Mouse (Mus musculus) urinary bladder, adult 2 months (tissue): ENCODE results near the gene Wfikkn1. TPM values are rescaled to one million over a fixed set of nuclear protein-coding genes. Genes with fewer than 3 reads are reported as not detected.

Experiments
- DNase-seq: peaks from one replicate; pipeline ENCODE4 v3.0.0; 2022; ENCODE audit warnings: low spot score
- polyA plus RNA-seq: library from polyadenylated mRNA; depleted of rRNA; stranded (reverse); fragments of >200 nt; gene quantifications from 2 replicates; pipeline ENCODE4 v1.2.3, GENCODE M21; 2012

Wfikkn1 gene
- polyA plus RNA-seq, 1 experiment = 0.77 TPM

GRCm38 (mm10) chr17:25868601-25869191 is 12.0 kb downstream of the Wfikkn1 start, which contains the start of gene Mcrip2:
Mcrip2 (minus strand) TSS chr17:25868764.
- DNase-seq = peak; percentile 64

DNA sequence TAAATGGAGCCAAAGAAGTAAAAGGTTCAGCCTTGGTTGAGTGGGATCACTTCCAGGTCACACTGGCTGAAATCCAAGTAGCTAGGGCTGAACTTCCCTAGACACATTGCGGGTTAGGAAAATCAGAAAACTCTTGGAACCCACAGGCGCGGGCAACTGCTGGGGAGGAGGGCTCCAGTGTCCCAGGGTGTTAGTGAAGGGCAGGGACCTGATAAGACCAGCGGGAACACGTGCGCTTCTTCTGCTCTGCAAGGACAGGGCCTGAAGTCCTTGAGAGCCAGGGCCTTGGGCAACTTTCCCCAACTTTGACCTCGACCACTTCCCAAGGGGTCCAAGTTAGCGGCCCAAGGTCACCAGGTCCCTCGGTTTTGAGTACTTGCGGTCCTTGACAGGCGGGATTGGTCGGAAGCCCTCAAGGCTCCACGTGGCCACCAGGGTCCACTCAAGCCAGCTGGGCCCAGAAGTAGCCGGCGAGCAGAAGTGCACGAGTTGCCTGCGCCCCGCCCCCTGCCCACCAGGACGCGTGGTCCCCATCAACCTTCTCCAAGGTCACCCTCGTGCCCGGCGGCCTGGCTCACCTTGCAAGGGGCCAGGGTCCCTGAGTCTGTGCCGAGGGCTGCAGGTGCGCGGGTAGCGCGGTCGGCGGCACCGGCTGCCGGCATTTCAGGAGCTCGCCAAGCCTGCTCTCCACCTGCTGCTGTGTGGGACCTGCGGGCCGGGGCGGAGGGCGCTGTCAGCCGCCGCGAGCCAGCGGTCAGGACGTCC is 12.6 kb downstream of the Wfikkn1 start:
- DNase-seq = no peak

DNA sequence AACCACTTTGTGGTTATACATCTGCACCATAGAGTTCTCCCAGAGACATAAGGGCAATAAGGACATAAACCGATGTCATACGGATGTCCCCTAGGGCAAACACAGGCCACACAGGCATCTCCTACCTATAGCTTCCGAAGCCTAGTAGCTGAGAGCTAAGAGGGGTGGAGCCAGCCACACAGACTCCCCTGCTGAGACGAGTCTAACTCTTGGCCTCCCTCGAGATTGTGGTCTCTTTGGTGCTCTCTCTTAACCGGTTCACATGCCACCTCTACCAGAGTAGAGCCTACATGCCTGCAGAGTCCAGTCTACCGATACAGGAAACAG is 13.2 kb downstream of the Wfikkn1 start:
- no peak for DNase-seq

DNA sequence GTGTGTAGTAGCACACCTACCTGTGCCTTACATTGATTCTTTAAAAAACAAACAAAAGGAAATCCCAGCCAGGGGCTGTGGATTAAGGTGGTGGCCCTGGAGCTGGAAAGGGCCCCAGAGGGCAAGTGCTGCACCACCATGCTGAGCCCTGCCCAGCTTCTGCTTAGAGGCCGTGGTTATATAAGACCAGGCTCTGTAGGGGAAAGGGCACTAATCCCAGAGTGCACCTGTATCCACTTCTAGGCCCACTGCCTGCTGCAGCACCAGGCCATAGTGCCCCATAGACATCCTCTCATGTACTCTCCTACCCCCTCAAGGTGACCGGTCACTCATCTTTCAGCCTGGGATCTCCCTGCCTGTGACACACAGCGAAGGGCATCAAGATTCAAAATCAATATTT is 14.5 kb downstream of the Wfikkn1 start:
- DNase-seq = no peak

DNA sequence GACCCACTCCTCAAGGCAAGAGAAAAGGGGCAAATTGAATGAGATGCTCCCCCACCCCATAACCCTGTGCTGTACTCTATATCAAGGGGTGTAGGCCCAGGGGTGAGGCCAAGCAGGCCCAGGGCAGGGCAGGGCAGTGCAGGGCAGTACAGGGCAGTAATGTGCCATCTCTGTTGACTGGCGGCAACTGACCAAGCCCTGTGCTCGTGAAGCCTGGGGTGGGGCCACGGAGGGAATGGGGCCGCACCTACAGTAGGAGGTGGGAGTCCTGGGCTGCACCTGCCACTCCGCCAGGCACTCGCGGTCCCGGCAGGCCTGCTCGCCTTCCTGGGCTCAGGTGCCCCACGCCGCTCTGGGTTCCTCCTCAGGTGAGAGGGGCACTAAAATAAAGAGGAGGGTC is 15.4 kb downstream of the Wfikkn1 start:
- no peak for DNase-seq

DNA sequence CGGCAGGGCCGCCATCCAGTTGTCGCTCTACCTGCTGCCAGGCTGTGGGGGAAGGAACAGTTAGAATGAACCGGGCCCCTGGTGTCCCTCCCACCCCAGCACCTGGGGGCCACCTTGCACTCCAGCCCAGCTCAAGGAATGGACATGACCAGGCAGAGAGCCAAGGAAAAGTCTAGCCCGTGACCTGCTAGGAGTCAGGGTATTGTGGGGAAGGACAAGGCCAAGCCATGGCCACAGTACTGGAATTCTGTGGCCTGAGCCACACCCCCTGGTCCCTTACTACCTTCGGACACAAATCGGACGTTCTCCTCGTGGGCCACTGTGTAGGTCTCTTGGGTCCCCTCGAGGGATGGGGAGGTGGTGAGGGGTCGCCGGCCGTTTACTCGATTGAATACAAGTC is 16.3 kb downstream of the Wfikkn1 start:
- no peak for DNase-seq

DNA sequence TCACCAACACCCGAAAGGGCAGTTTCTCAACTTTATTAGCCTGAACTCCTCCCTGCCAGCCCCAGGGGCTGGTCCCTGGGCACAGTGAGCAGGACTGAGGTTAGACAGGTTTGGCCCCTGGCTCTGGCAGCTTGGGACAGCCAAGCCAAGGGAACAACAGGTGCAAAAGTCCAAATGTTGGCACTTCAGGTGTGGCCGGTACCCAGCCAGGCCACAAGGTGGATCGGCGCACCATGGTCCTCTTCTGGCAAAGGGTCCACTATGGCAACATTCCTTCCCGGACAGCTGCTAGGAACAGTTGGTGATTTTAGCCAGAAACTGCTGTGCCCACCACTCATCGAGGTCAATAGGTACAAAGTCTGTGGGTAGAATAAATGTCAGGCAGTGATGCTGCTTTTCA is 17.0 kb downstream of the Wfikkn1 start:
- DNase-seq = no peak

- DNase-seq = no peak
Observed at GRCm38 (mm10) chr17:25861704-25862612, 18.7 kb downstream of the Wfikkn1 start.

GRCm38 (mm10) chr17:25860832-25861703 is 19.6 kb downstream of the Wfikkn1 start, which contains the start of gene Wdr90:
Wdr90 (minus strand) TSS chr17:25861501.
- peak; percentile 80 for DNase-seq

- no peak for DNase-seq
Observed at GRCm38 (mm10) chr17:25860229-25860628, 20.4 kb downstream of the Wfikkn1 start.

DNA sequence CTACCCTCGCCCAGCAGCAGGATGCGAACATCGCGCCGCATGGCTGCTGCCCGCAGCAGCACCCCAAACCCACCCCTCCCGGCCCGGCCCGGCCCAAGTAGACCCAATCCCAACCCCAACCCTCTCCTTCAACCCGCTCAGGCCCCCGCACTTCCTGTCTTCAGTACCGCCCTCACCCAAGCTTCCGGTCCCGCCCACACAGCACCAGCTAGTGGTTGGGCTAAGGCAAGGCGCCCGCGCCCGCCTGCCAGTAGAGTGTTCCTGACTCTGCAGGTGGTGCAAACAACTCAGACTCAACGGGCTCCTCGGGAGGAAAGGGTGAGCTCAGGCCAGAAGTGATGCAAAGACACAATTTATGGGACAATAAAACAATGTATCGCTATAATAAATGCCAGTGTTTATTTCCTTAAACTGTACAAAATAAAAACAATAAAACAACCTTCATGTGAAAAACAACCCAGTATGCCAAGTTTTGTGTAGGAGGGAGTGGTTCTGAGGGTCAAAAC is 36.2 kb downstream of the Wfikkn1 start, which contains the start of gene Rhot2:
Rhot2 (minus strand) TSS at position 456 of the 506 bp plus-strand sequence.
- peak; percentile 82 for DNase-seq

- no peak for DNase-seq
Observed at GRCm38 (mm10) chr17:25843636-25844395, 36.8 kb downstream of the Wfikkn1 start.

DNA sequence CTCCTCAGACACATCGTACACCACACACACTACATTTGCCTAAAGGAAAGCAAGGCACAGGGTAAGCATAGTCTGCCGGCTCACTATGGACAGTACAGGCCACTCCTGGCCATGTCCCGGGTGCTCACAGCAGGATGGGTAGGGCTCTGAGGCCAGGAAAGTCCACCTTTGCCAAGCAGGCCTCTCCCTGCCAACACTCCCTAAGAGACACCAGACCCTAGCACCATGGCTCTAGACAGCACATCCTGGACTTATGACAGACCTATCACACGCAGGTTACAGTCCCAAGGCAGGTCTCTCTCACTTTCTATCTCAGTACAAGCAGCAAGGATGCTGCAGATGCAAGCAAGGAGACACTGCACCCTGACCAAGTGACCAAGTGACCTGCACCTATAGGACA is 37.5 kb downstream of the Wfikkn1 start:
- no peak for DNase-seq

GRCm38 (mm10) chr17:25842509-25842908 is 38.1 kb downstream of the Wfikkn1 start:
- DNase-seq = no peak

GRCm38 (mm10) chr17:25841117-25841880 is 39.4 kb downstream of the Wfikkn1 start, which contains the start of gene Gm20683:
Gm20683 (minus strand) TSS chr17:25841763.
- DNase-seq = no peak

GRCm38 (mm10) chr17:25840519-25840918 is 40.1 kb downstream of the Wfikkn1 start:
- DNase-seq = no peak

DNA sequence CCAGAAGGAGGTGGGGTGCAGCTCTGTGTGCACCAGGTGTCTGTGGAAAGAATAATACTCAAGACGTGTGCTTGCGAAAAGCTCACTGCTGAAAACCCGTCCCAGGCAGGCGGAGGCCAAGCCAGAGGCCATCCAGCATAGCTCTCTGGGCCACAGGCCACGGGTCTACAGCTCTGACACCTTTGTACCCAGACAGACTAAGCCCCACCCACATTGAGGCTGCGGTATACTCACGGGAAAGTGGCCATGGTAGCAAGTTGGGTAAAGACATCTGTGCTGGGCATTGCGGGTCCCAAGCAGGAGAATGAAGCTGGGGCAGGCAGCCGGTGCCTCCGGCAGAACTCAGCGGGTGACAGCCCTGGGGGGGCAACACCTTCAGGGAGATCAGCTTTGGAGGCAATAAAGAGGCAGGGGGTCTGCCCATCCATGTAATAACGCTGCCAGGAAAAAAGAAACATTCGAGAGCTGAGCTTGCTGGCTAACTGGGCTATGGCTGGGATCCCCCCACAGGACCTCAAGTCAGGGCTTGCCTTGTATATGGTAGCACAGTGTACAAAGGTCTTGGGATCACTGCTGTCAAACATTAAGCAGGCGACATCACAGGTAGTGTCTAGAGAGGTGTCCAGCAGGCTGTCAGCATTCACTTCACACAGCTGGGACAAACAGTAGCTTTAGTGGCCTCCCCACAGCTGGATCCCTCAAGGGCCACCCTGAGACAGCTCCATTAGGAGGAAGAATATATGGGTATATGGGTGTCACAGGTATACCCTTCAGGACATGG is 41.0 kb downstream of the Wfikkn1 start:
- no peak for DNase-seq

- DNase-seq = no peak
Observed at GRCm38 (mm10) chr17:25838904-25839303, 41.8 kb downstream of the Wfikkn1 start.

- no peak for DNase-seq
Observed at GRCm38 (mm10) chr17:25837533-25837932, 43.1 kb downstream of the Wfikkn1 start.
